Mouse (Mus musculus): Measurements from ENCODE around the gene Ndufs7. TPM values are rescaled to one million over a fixed set of nuclear protein-coding genes. Genes with fewer than 3 reads are reported as not detected.

Ndufs7 gene
- total and polyA plus RNA-seq, 3 experiments: 377 to 458 TPM; not detected in 1

DNA sequence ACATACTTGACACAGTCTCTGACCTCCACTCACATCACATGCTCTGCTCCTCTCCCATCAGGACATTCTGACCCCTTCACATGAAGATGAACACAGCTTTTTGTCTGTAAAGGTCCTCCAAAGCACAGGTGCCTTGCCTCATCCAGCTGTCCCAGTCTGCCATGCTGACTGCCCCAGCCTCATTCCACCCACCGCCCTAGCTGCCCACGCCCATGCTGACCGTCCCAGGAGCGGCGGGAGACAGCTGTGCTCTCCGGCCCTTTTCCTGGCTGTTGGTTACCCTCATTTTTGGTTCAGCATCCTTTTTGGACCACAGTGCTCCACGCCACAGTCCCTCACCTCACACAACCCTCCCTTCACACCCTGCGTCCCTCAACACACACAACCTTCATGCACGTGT lies 29.5 kb downstream of the Ndufs7 start:
- no peaks in the 10 kb centered on the region for H3K4me1 ChIP-seq (ENCODE audit: control insufficient read depth in 1 of 2, insufficient read depth in 2 of 2, low read length in 2 of 2)
- no peaks in the 10 kb centered on the region for H3K9me3 ChIP-seq (replicated peaks; ENCODE audit: insufficient read depth, low read length)

DNA sequence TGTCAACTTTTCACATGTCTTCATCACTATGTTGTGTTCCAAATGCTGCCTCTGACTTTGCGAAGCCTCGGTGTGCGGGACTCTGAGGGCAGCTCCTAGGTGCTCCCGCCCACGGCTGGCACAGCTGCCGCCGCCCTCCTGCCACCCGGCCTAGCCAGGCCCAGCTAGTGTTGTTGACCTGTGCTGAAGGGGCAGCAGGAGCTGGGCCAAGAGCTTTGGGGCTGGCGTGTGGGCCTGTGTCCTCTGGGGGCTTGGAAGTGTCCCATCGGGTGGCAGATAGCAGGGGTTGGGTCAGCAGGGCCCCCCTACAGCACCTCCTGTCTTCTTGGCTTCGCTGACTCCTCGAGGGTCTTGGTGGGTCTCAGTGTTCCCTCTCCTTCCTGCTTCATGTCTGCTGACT lies 30.4 kb downstream of the Ndufs7 start:
- Histone ChIP-seq H3K4me1 (ENCODE audit: control insufficient read depth in 1 of 2, insufficient read depth in 2 of 2, low read length in 2 of 2) (no peaks in the 10 kb centered on the region), H3K27ac (ENCODE audit: control insufficient read depth, low read depth, low read length) (no peak overlapping the region), H3K4me3 (ENCODE audit: control insufficient read depth in 1 of 2, insufficient read depth in 1 of 2, low read depth in 2 of 2, low read length in 2 of 2) (no peak overlapping the region), H3K36me3 (ENCODE audit: control insufficient read depth in 1 of 2, insufficient read depth in 2 of 2, low read length in 2 of 2) (peaks cover 0 to 12% of the 10 kb centered on the region in 2 experiments; a peak in 2 of 4 replicates), H3K79me2 (ENCODE audit: control insufficient read depth, insufficient read depth, low read length, poor library complexity) (no peaks in the 10 kb centered on the region), H3K27me3 (ENCODE audit: control insufficient read depth in 1 of 2, insufficient read depth in 2 of 2, low read length in 2 of 2) (no peaks in the 10 kb centered on the region), H3K9me3 (replicated peaks; ENCODE audit: insufficient read depth, low read length) (no peaks in the 10 kb centered on the region), H3K9ac (ENCODE audit: control insufficient read depth, low read depth, low read length, poor library complexity, severe bottlenecking) (no peak overlapping the region)
- no peak for DNase-seq (ENCODE audit: low read depth, low spot score)
- TF ChIP-seq E2F4 (IDR thresholded peaks at IDR 0.05; ENCODE audit: borderline replicate concordance, low read depth, low read length): no peak
- no peak for TF ChIP-seq TBP (IDR thresholded peaks at IDR 0.05; ENCODE audit: low read depth, low read length)
- no peak for TF ChIP-seq ELF1 (IDR thresholded peaks at IDR 0.05; ENCODE audit: low read depth, low read length)

More for the DNA sequence above, 29.5 kb downstream of the Ndufs7 start:
- Histone ChIP-seq H3K4me3 (ENCODE audit: control insufficient read depth in 1 of 2, insufficient read depth in 1 of 2, low read depth in 2 of 2, low read length in 2 of 2) (no peak overlapping the region), H3K9ac (ENCODE audit: control insufficient read depth, low read depth, low read length, poor library complexity, severe bottlenecking) (no peak overlapping the region), H3K27me3 (ENCODE audit: control insufficient read depth in 1 of 2, insufficient read depth in 2 of 2, low read length in 2 of 2) (no peaks in the 10 kb centered on the region), H3K79me2 (ENCODE audit: control insufficient read depth, insufficient read depth, low read length, poor library complexity) (peaks cover 7% of the 10 kb centered on the region; the same call in 1 of the 2 replicates), H3K27ac (ENCODE audit: control insufficient read depth, low read depth, low read length) (no peak overlapping the region), H3K36me3 (ENCODE audit: control insufficient read depth in 1 of 2, insufficient read depth in 2 of 2, low read length in 2 of 2) (peaks cover 0 to 8% of the 10 kb centered on the region in 2 experiments; a peak in 2 of 4 replicates)
- TF ChIP-seq TCF12 (IDR thresholded peaks at IDR 0.05; ENCODE audit: low read depth, low read length) (no peak), KAT2A (conservative IDR thresholded peaks at IDR 0.05; ENCODE audit: low read depth, low read length) (no peak), GABPA (IDR thresholded peaks at IDR 0.05; ENCODE audit: low read depth, low read length) (no peak), MAZ (IDR thresholded peaks at IDR 0.05; ENCODE audit: low read depth, low read length) (no peak), ETS1 (IDR thresholded peaks at IDR 0.05; ENCODE audit: low read depth, low read length) (no peak), RAD21 (IDR thresholded peaks at IDR 0.05; ENCODE audit: low read depth, low read length) (no peak), RCOR1 (IDR thresholded peaks at IDR 0.05; ENCODE audit: low read depth, low read length) (no peak), POLR2AphosphoS5 (IDR thresholded peaks at IDR 0.05; ENCODE audit: borderline replicate concordance, low read depth, low read length) (no peak), E2F4 (IDR thresholded peaks at IDR 0.05; ENCODE audit: borderline replicate concordance, low read depth, low read length) (no peak)
- DNase-seq (ENCODE audit: low read depth, low spot score): no peak

DNA sequence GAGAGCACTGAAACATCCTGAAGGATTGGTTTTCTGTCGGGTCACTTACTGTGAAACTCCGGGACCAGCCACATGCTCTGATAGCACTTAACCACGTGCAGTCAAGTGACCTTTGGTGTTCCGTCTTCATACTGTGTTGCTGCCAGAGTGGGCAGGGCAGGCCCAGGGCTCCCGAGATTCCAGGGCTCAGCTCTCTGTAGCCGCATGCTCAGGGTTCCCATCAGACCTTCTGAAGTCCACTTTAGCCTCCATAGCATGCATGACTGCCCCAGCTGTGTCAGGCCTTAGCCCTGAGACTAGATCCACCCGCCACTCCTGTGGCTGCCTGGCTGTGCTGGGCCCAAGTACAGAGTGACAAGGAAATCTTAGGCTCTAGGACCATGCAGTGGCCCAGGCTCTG lies 32.4 kb downstream of the Ndufs7 start:
- no peak overlapping the region for H3K27ac ChIP-seq (ENCODE audit: control insufficient read depth, low read depth, low read length)
- H3K9me3 ChIP-seq (replicated peaks; ENCODE audit: insufficient read depth, low read length): no peaks in the 10 kb centered on the region
- no peak overlapping the region for H3K4me3 ChIP-seq (ENCODE audit: control insufficient read depth in 1 of 2, insufficient read depth in 1 of 2, low read depth in 2 of 2, low read length in 2 of 2)
- H3K9ac ChIP-seq (ENCODE audit: control insufficient read depth, low read depth, low read length, poor library complexity, severe bottlenecking): no peak overlapping the region
- no peaks in the 10 kb centered on the region for H3K4me1 ChIP-seq (ENCODE audit: control insufficient read depth in 1 of 2, insufficient read depth in 2 of 2, low read length in 2 of 2)
- H3K27me3 ChIP-seq (ENCODE audit: control insufficient read depth in 1 of 2, insufficient read depth in 2 of 2, low read length in 2 of 2): no peaks in the 10 kb centered on the region
- H3K79me2 ChIP-seq (ENCODE audit: control insufficient read depth, insufficient read depth, low read length, poor library complexity): no peaks in the 10 kb centered on the region
- DNase-seq (ENCODE audit: low read depth, low spot score): no peak
- H3K36me3 ChIP-seq (ENCODE audit: control insufficient read depth in 1 of 2, insufficient read depth in 2 of 2, low read length in 2 of 2): peaks cover 0 to 19% of the 10 kb centered on the region in 2 experiments; a peak in 2 of 4 replicates
- TF ChIP-seq MAZ (IDR thresholded peaks at IDR 0.05; ENCODE audit: low read depth, low read length) (no peak), MXI1 (IDR thresholded peaks at IDR 0.05; ENCODE audit: low read depth, low read length) (no peak), CHD2 (IDR thresholded peaks at IDR 0.05; ENCODE audit: low read length) (no peak), MAFK (IDR thresholded peaks at IDR 0.05; ENCODE audit: borderline replicate concordance, low read depth, low read length) (no peak), MAX (IDR thresholded peaks at IDR 0.05; ENCODE audit: low read length) (no peak)

Data from MEL (cell line).